Mouse (Mus musculus) heart, embryonic 13.5 days (tissue): ENCODE data around the gene Vamp8. TPM values are rescaled to one million over a fixed set of nuclear protein-coding genes. Genes with fewer than 3 reads are reported as not detected.

Source experiments
- ATAC-seq: fragments of 200-750 bp; cut with Nextera tagmentation; 2 replicates; pipeline ENCODE4 v1.8.0; 2017; ENCODE audit warnings: moderate TSS enrichment; ENCODE audit not compliant: insufficient number of reproducible peaks, low FRiP score, low TSS enrichment; ENCODE audit errors: extremely low read depth
- H3K27ac ChIP-seq: fragments of 300-500 bp; sonication (generic); replicated peaks from 2 replicates; pipeline ENCODE4 v1.5.1; 2015; ENCODE audit warnings: moderate library complexity, mild to moderate bottlenecking, inconsistent platforms
- H3K27me3 ChIP-seq: fragments of 300-500 bp; sonication (generic); replicated peaks from 2 replicates; pipeline ENCODE4 v1.6.1; 2015; ENCODE audit warnings: mild to moderate bottlenecking, inconsistent platforms
- H3K36me3 ChIP-seq: fragments of 300-500 bp; sonication (generic); 2 replicates; pipeline ENCODE4 v1.6.1; 2015; ENCODE audit warnings: mild to moderate bottlenecking, inconsistent platforms
- H3K4me1 ChIP-seq: fragments of 300-500 bp; sonication (generic); 2 replicates; pipeline ENCODE4 v1.6.1; 2015; ENCODE audit warnings: inconsistent platforms
- H3K4me2 ChIP-seq: fragments of 300-500 bp; sonication (generic); 2 replicates; pipeline ENCODE4 v1.6.1; 2015; ENCODE audit warnings: inconsistent platforms, mild to moderate bottlenecking, moderate library complexity
- H3K4me3 ChIP-seq: fragments of 300-500 bp; sonication (generic); 2 replicates; pipeline ENCODE4 v1.5.1; 2015; ENCODE audit warnings: moderate library complexity, mild to moderate bottlenecking, inconsistent platforms
- H3K9ac ChIP-seq: fragments of 300-500 bp; sonication (generic); 2 replicates; pipeline ENCODE4 v1.6.1; 2015; ENCODE audit warnings: inconsistent platforms, mild to moderate bottlenecking, moderate library complexity
- H3K9me3 ChIP-seq: fragments of 300-500 bp; sonication (generic); 2 replicates; pipeline ENCODE4 v1.6.1; 2016; ENCODE audit warnings: inconsistent platforms
- WGBS: fragments of 180-500 bp; shearing (Covaris S2); methylation state at CpG from one replicate; pipeline ENCODE4 v1.1.7; 2015; ENCODE audit warnings: mixed read lengths; 5-methylcytosine and 5-hydroxymethylcytosine counted together
- polyA plus RNA-seq: library from polyadenylated mRNA; unstranded; fragments of >200 nt; fragmentation: Nextera tagmentation; extraction: Ambion mirVana; gene quantifications from 2 replicates; pipeline ENCODE4 v1.2.1, GENCODE M21; 2015

Vamp8 gene
- polyA plus RNA-seq, 1 experiment from 2014 or later: 127 TPM

GRCm38 (mm10) chr6:72383142-72383820 lies 7.2 kb downstream of the Vamp8 start:
- 80% methylated on average over 6 of the region's 6 CpGs for WGBS
- Histone ChIP-seq H3K4me1 (peaks cover 31% of the 10 kb centered on the region), H3K36me3 (peaks cover 38% of the 10 kb centered on the region), H3K27ac (no peak overlapping the region), H3K9ac (no peak overlapping the region), H3K4me2 (no peak overlapping the region), H3K4me3 (no peak overlapping the region), H3K27me3 (no peaks in the 10 kb centered on the region), H3K9me3 (no peaks in the 10 kb centered on the region)
- no peak for ATAC-seq

- WGBS: 77% methylated on average over 6 of the region's 6 CpGs
- peaks cover 30% of the 10 kb centered on the region for H3K36me3 ChIP-seq
- no peak for ATAC-seq
- H3K4me3 ChIP-seq: no peak overlapping the region
- peaks cover 23% of the 10 kb centered on the region for H3K4me1 ChIP-seq
- H3K27me3 ChIP-seq: no peaks in the 10 kb centered on the region
- no peaks in the 10 kb centered on the region for H3K9me3 ChIP-seq
- H3K9ac ChIP-seq: no peak overlapping the region
- H3K4me2 ChIP-seq: no peak overlapping the region
- 0 out of 2 replicates have a peak overlapping the region, but pooled peaks have one; percentile 45 for H3K27ac ChIP-seq
Observed at GRCm38 (mm10) chr6:72382494-72382893, 8.0 kb downstream of the Vamp8 start.

GRCm38 (mm10) chr6:72380131-72380770 lies 10.3 kb downstream of the Vamp8 start, which contains the start of gene Vamp5:
TSS of gene Vamp5 (minus strand) at chr6:72380468.
- Histone ChIP-seq H3K36me3 (peaks cover 20% of the 10 kb centered on the region), H3K9me3 (no peaks in the 10 kb centered on the region), H3K4me1 (peaks cover 22% of the 10 kb centered on the region), H3K27ac (peak within 1 kb of the TSS; percentile 91), H3K27me3 (no peaks in the 10 kb centered on the region), H3K4me3 (peak within 1 kb of the TSS; percentile 77), H3K9ac (peak within 1 kb of the TSS; percentile 90), H3K4me2 (peak within 1 kb of the TSS; percentile 79)
- under 1% methylated on average over 44 of the region's 49 CpGs for WGBS
- peak; percentile 66 for ATAC-seq

- Histone ChIP-seq H3K4me1 (peaks cover 25% of the 10 kb centered on the region), H3K36me3 (peaks cover 13% of the 10 kb centered on the region), H3K4me2 (peak overlapping the region; percentile 79), H3K27me3 (no peaks in the 10 kb centered on the region), H3K9ac (peak overlapping the region; percentile 90), H3K4me3 (peak overlapping the region; percentile 77), H3K9me3 (no peaks in the 10 kb centered on the region), H3K27ac (peak overlapping the region; percentile 91)
- WGBS: 29% methylated on average over 7 of the region's 7 CpGs
- ATAC-seq: no peak
Observed at GRCm38 (mm10) chr6:72379377-72380130, 10.9 kb downstream of the Vamp8 start.

GRCm38 (mm10) chr6:72378510-72379234 lies 11.8 kb downstream of the Vamp8 start:
- peak overlapping the region; percentile 90 for H3K9ac ChIP-seq
- no peaks in the 10 kb centered on the region for H3K9me3 ChIP-seq
- H3K4me3 ChIP-seq: peak overlapping the region; percentile 77
- WGBS: 84% methylated on average over 8 of the region's 8 CpGs
- ATAC-seq: no peak
- H3K4me2 ChIP-seq: peak overlapping the region; percentile 79
- H3K27me3 ChIP-seq: no peaks in the 10 kb centered on the region
- H3K4me1 ChIP-seq: peaks cover 33% of the 10 kb centered on the region
- H3K36me3 ChIP-seq: peaks cover 7% of the 10 kb centered on the region
- peak overlapping the region; percentile 91 for H3K27ac ChIP-seq

GRCm38 (mm10) chr6:72374820-72375563 lies 15.5 kb downstream of the Vamp8 start:
- H3K4me2 ChIP-seq: no peak overlapping the region
- 62% methylated on average over 15 of the region's 15 CpGs for WGBS
- peaks cover 62% of the 10 kb centered on the region for H3K4me1 ChIP-seq
- no peak overlapping the region for H3K4me3 ChIP-seq
- no peaks in the 10 kb centered on the region for H3K27me3 ChIP-seq
- H3K27ac ChIP-seq: peak overlapping the region; percentile 48
- H3K36me3 ChIP-seq: peaks cover 7% of the 10 kb centered on the region
- H3K9me3 ChIP-seq: no peaks in the 10 kb centered on the region
- H3K9ac ChIP-seq: 0 out of 2 replicates have a peak overlapping the region, but pooled peaks have one; percentile 37
- ATAC-seq: no peak

GRCm38 (mm10) chr6:72374206-72374605 lies 16.3 kb downstream of the Vamp8 start:
- H3K9me3 ChIP-seq: no peaks in the 10 kb centered on the region
- H3K27me3 ChIP-seq: no peaks in the 10 kb centered on the region
- peak overlapping the region; percentile 2; the same call in 1 of the 2 replicates for H3K9ac ChIP-seq
- peak overlapping the region; percentile 61 for H3K27ac ChIP-seq
- H3K4me1 ChIP-seq: peaks cover 57% of the 10 kb centered on the region
- no peak for ATAC-seq
- 46% methylated on average over 7 of the region's 7 CpGs for WGBS
- H3K4me2 ChIP-seq: 0 out of 2 replicates have a peak overlapping the region, but pooled peaks have one; percentile 1
- no peak overlapping the region for H3K4me3 ChIP-seq
- H3K36me3 ChIP-seq: peaks cover 11% of the 10 kb centered on the region

- H3K9me3 ChIP-seq: no peaks in the 10 kb centered on the region
- 0 out of 2 replicates have a peak overlapping the region, but pooled peaks have one; percentile 3 for H3K9ac ChIP-seq
- ATAC-seq: no peak
- peaks cover 19% of the 10 kb centered on the region for H3K36me3 ChIP-seq
- no peak overlapping the region for H3K4me2 ChIP-seq
- H3K27ac ChIP-seq: peak overlapping the region; percentile 61; the same call in 1 of the 2 replicates
- peaks cover 49% of the 10 kb centered on the region for H3K4me1 ChIP-seq
- H3K4me3 ChIP-seq: no peak overlapping the region
- H3K27me3 ChIP-seq: no peaks in the 10 kb centered on the region
- 75% methylated on average over 4 of the region's 4 CpGs for WGBS
Observed at GRCm38 (mm10) chr6:72373184-72373583, 17.3 kb downstream of the Vamp8 start.

- H3K36me3 ChIP-seq: peaks cover 22% of the 10 kb centered on the region
- ATAC-seq: no peak
- peak overlapping the region; percentile 14 for H3K4me2 ChIP-seq
- H3K4me3 ChIP-seq: no peak overlapping the region
- 17% methylated on average over 1 of the region's 1 CpGs for WGBS
- no peaks in the 10 kb centered on the region for H3K9me3 ChIP-seq
- no peaks in the 10 kb centered on the region for H3K27me3 ChIP-seq
- H3K9ac ChIP-seq: peak overlapping the region; percentile 9; the same call in 1 of the 2 replicates
- peak overlapping the region; percentile 87 for H3K27ac ChIP-seq
- peaks cover 49% of the 10 kb centered on the region for H3K4me1 ChIP-seq
Observed at GRCm38 (mm10) chr6:72371571-72371970, 18.9 kb downstream of the Vamp8 start.

GRCm38 (mm10) chr6:72371147-72371546 lies 19.4 kb downstream of the Vamp8 start:
- no peak overlapping the region for H3K4me3 ChIP-seq
- ATAC-seq: no peak
- no peaks in the 10 kb centered on the region for H3K27me3 ChIP-seq
- peak overlapping the region; percentile 9; the same call in 1 of the 2 replicates for H3K9ac ChIP-seq
- peaks cover 21% of the 10 kb centered on the region for H3K36me3 ChIP-seq
- WGBS: 35% methylated on average over 5 of the region's 5 CpGs
- H3K9me3 ChIP-seq: no peaks in the 10 kb centered on the region
- H3K27ac ChIP-seq: peak overlapping the region; percentile 87
- peak overlapping the region; percentile 14 for H3K4me2 ChIP-seq
- peaks cover 49% of the 10 kb centered on the region for H3K4me1 ChIP-seq
